Mouse (Mus musculus) limb, embryonic 15.5 days (tissue): ENCODE data around the gene Nat10. TPM values are rescaled to one million over a fixed set of nuclear protein-coding genes. Genes with fewer than 3 reads are reported as not detected.
A peak's percentile ranks its signal among the peaks of the same experiment; 100 is the strongest.

Experiments
- ATAC-seq: fragments of 200-750 bp; cut with Nextera tagmentation; 2 replicates; pipeline ENCODE4 v1.8.0; 2017; ENCODE audit warnings: low read depth, moderate TSS enrichment; ENCODE audit not compliant: insufficient number of reproducible peaks, low FRiP score, low TSS enrichment
- H3K27ac ChIP-seq: fragments of 300-500 bp; sonication (generic); 2 replicates; pipeline ENCODE4 v1.5.1; 2015; ENCODE audit warnings: moderate library complexity, mild to moderate bottlenecking, inconsistent platforms
- H3K27me3 ChIP-seq: fragments of 300-500 bp; sonication (generic); 2 replicates; pipeline ENCODE4 v1.6.1; 2015; ENCODE audit warnings: inconsistent platforms
- H3K36me3 ChIP-seq: fragments of 300-500 bp; sonication (generic); 2 replicates; pipeline ENCODE4 v1.6.1; 2015; ENCODE audit warnings: inconsistent platforms
- H3K4me1 ChIP-seq: fragments of 300-500 bp; sonication (generic); 2 replicates; pipeline ENCODE4 v1.6.1; 2015; ENCODE audit warnings: inconsistent platforms
- H3K4me2 ChIP-seq: fragments of 300-500 bp; sonication (generic); 2 replicates; pipeline ENCODE4 v1.6.1; 2015; ENCODE audit warnings: mild to moderate bottlenecking, inconsistent platforms
- H3K4me3 ChIP-seq: fragments of 300-500 bp; sonication (generic); 2 replicates; pipeline ENCODE4 v1.5.1; 2015; ENCODE audit warnings: mild to moderate bottlenecking, inconsistent platforms
- H3K9ac ChIP-seq: fragments of 300-500 bp; sonication (generic); 2 replicates; pipeline ENCODE4 v1.6.1; 2015; ENCODE audit warnings: inconsistent platforms
- H3K9me3 ChIP-seq: fragments of 300-500 bp; sonication (generic); 2 replicates; pipeline ENCODE4 v1.6.1; 2016; ENCODE audit warnings: inconsistent platforms
- WGBS: fragments of 180-500 bp; shearing (Covaris S2); methylation state at CpG from one replicate; pipeline ENCODE4 v1.1.7; 2015; 5-methylcytosine and 5-hydroxymethylcytosine counted together
- polyA plus RNA-seq: library from polyadenylated mRNA; unstranded; fragments of >200 nt; fragmentation: Nextera tagmentation; extraction: Ambion mirVana; gene quantifications from 2 replicates; pipeline ENCODE4 v1.2.1, GENCODE M21; 2015

Nat10 gene
- 23.9 and 25.2 TPM in 2 replicates for polyA plus RNA-seq

DNA sequence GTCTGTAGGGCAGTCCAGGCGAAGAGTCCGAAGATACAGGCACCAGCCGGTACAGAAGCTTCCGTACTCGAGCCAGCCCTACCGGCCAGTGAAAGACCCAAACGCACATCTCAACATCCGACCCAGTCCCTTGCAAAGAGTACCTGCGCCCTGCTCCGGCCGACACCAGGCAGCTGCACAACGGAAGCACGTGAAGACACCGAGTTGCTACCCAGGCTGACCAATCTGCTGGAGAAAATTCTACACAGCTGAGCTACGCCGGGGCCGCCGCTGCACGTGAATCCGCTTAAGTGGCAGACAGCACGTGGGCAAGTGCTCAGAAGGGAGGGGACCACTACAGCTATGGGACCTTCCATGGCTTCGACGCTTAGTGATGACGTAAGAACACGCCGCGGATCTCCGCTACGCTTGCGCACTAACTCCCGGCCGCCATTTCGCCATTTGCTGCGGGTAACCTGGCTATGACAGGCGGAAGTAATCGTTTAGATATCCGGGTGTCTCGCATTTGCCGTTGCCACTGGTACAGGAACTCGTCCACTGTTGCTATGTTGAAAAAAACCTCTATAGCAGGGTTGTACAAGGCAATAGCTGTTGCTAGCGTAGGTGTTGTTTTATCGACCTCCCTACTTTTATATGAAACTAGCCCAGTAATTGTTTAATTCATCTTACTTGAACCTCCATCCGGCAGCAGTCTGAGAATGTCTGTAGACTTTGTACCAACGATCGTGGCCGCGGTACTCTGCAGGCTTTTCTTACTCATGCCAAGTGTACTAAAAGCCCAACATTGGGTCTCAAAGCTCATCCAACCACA lies at the start of gene Nat10:
Gene Nat10, minus strand, starts transcription at position 365 of the 811 bp plus-strand sequence.
- no peaks in the 10 kb centered on the region for H3K9me3 ChIP-seq
- H3K4me3 ChIP-seq: peak within 1 kb of the TSS; percentile 81
- ATAC-seq: peak; percentile 95
- peak within 1 kb of the TSS; percentile 81 for H3K27ac ChIP-seq
- no peaks in the 10 kb centered on the region for H3K27me3 ChIP-seq
- peaks cover 9% of the 10 kb centered on the region for H3K4me1 ChIP-seq
- H3K4me2 ChIP-seq: peak within 1 kb of the TSS; percentile 75
- WGBS: under 1% methylated on average over 47 of the region's 47 CpGs
- H3K9ac ChIP-seq: peak within 1 kb of the TSS; percentile 62
- H3K36me3 ChIP-seq: peaks cover 15% of the 10 kb centered on the region

DNA sequence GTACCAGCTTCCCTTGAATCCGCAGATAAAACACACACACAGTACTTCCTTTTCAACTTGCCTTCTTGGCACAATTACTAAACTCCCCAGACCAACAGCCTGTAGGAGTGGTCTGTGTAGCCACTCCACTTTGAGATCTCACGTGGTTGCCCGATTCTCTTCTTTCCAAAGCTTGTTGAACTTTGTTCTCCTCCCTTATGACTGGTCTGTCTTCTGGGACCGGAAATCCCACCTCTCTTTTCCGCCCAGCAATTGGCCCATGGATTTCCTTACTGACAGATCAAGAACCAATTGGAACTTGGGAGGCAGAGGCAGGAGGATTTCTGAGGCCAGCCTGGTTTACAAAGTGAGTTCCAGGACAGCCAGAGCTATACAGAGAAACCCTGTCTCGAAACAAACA lies 49.3 kb upstream of the Nat10 start:
- H3K4me3 ChIP-seq: no peak overlapping the region
- WGBS: 83% methylated on average over 6 of the region's 6 CpGs
- H3K9me3 ChIP-seq: no peaks in the 10 kb centered on the region
- H3K9ac ChIP-seq: no peak overlapping the region
- H3K36me3 ChIP-seq: no peaks in the 10 kb centered on the region
- no peak overlapping the region for H3K27ac ChIP-seq
- no peak overlapping the region for H3K4me2 ChIP-seq
- ATAC-seq: no peak
- H3K4me1 ChIP-seq: no peaks in the 10 kb centered on the region
- H3K27me3 ChIP-seq: no peaks in the 10 kb centered on the region

GRCm38 (mm10) chr2:103808466-103808865 lies 47.4 kb upstream of the Nat10 start:
- Histone ChIP-seq H3K27ac (no peak overlapping the region), H3K4me3 (no peak overlapping the region), H3K4me2 (no peak overlapping the region), H3K27me3 (no peaks in the 10 kb centered on the region), H3K9me3 (no peaks in the 10 kb centered on the region), H3K4me1 (no peaks in the 10 kb centered on the region), H3K9ac (no peak overlapping the region), H3K36me3 (no peaks in the 10 kb centered on the region)
- no peak for ATAC-seq

DNA sequence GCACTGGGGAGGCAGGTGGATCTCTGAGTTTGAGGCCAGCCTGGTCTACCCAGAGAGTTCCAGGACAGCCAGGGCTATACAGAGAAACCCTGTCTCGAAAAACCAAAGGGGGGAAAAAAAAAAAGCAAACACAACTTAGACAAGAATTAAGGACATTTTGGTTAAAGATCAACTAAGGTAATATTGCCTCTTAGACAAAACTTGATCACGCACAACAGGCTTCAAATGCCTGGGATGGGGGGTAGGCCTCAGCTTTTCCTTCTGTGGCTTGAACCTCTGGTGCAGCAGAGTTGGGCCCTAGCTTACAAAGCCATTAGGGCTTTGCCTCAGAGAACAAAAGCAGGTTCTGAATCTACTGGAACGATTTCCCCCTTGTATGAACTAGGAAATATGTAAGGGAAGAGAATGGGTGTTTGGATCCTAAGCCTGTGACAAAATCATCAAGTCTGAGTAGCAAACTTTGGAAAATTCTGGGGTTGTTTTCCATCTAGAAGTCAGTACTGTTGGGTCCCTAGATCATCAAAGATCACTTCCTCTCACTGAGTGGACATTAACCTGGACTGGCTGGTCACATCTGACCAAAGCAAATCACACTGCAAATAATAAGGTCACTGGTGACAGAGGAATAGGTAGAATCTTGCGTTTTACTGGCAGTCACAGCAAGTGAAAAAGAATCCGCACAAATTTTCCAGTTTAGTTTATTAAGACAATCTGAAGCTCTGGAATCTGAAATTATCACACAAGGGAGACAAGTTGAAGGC lies 42.9 kb upstream of the Nat10 start:
- no peak for ATAC-seq
- Histone ChIP-seq H3K27me3 (no peaks in the 10 kb centered on the region), H3K4me2 (no peak overlapping the region), H3K9ac (no peak overlapping the region), H3K9me3 (no peaks in the 10 kb centered on the region), H3K4me3 (no peak overlapping the region), H3K36me3 (no peaks in the 10 kb centered on the region), H3K4me1 (no peaks in the 10 kb centered on the region), H3K27ac (no peak overlapping the region)
- 86% methylated on average over 5 of the region's 5 CpGs for WGBS

DNA sequence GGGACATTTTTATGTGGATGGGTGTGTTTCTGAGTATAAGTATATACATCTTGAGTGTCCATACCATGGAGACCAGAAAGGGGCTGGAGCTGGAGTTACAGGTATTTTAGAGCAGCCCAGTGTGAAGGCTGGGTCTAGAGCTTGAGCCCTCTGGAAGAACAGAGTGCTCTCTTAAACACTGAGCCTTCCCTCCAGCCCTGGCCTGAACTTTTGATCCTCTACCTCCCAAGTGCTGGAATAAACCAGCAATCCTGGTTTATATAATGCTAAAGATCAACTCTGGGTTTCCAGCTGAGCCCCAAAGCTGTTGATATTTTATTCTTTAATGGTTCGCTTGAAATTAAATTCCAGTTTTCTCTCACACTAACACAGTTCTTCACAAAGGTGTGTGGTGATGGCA lies 41.4 kb upstream of the Nat10 start:
- Histone ChIP-seq H3K4me1 (peaks cover 8% of the 10 kb centered on the region; the same call in 1 of the 2 replicates), H3K27me3 (no peaks in the 10 kb centered on the region), H3K4me2 (no peak overlapping the region), H3K9me3 (no peaks in the 10 kb centered on the region), H3K9ac (no peak overlapping the region), H3K36me3 (no peaks in the 10 kb centered on the region), H3K27ac (no peak overlapping the region), H3K4me3 (no peak overlapping the region)
- no peak for ATAC-seq
- 90% methylated on average over 1 of the region's 1 CpGs for WGBS

DNA sequence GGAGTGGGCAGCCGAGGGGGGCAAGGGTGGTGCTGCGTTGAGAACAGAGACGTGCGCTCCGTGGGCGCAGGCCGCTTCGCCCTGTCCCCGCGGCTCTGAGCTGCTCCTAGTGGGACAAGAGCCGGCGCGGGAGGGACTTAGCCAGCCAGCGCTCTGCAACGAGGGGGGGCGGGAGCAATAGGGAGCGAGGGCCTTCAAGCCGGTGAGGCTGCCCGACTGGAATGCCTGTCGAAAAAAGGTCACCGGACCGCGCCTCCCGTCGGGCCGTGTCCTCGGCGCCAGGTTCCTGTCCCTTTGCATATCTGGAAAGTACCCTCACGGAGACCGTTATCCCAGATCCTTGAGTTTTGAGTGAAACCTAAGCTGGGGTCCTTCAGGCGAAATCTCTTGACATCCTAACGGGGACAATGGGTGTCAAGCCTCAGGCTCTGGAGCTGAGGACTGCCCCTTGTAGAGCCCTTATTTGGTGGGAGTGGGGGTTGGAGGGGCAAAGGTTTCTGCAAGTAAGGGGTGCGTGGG lies 36.5 kb upstream of the Nat10 start, which contains the start of gene Caprin1:
Gene Caprin1, minus strand, starts transcription at position 159 of the 519 bp plus-strand sequence.
- WGBS: under 1% methylated on average over 31 of the region's 33 CpGs
- Histone ChIP-seq H3K4me3 (peak within 1 kb of the TSS; percentile 88), H3K9me3 (no peaks in the 10 kb centered on the region), H3K9ac (peak within 1 kb of the TSS; percentile 97), H3K27ac (peak within 1 kb of the TSS; percentile 100), H3K27me3 (no peaks in the 10 kb centered on the region), H3K36me3 (peaks cover 11% of the 10 kb centered on the region), H3K4me1 (peaks cover 16% of the 10 kb centered on the region), H3K4me2 (peak within 1 kb of the TSS; percentile 67)
- peak; percentile 93 for ATAC-seq

- H3K9ac ChIP-seq: peak overlapping the region; percentile 97
- WGBS: under 1% methylated on average over 48 of the region's 72 CpGs
- ATAC-seq: peak; percentile 67
These were observed 35.9 kb upstream of the Nat10 start for GRCm38 (mm10) chr2:103796861-103797466.

GRCm38 (mm10) chr2:103796211-103796860 lies 35.3 kb upstream of the Nat10 start:
- H3K27me3 ChIP-seq: no peaks in the 10 kb centered on the region
- peak overlapping the region; percentile 100 for H3K27ac ChIP-seq
- H3K4me2 ChIP-seq: peak overlapping the region; percentile 56
- ATAC-seq: peak; percentile 56
- WGBS: under 1% methylated on average over 42 of the region's 42 CpGs
- H3K36me3 ChIP-seq: peaks cover 14% of the 10 kb centered on the region
- H3K9me3 ChIP-seq: no peaks in the 10 kb centered on the region
- H3K4me3 ChIP-seq: peak overlapping the region; percentile 88
- peaks cover 16% of the 10 kb centered on the region for H3K4me1 ChIP-seq
- peak overlapping the region; percentile 97 for H3K9ac ChIP-seq

More at GRCm38 (mm10) chr2:103796861-103797466, 35.9 kb upstream of the Nat10 start:
- Histone ChIP-seq H3K4me3 (peak overlapping the region; percentile 88), H3K27me3 (no peaks in the 10 kb centered on the region), H3K4me2 (peak overlapping the region; percentile 67), H3K9me3 (no peaks in the 10 kb centered on the region), H3K27ac (peak overlapping the region; percentile 100), H3K36me3 (peaks cover 13% of the 10 kb centered on the region), H3K4me1 (peaks cover 16% of the 10 kb centered on the region)

GRCm38 (mm10) chr2:103795843-103796210 lies 34.8 kb upstream of the Nat10 start:
- Histone ChIP-seq H3K27ac (peak overlapping the region; percentile 100), H3K9ac (peak overlapping the region; percentile 97), H3K27me3 (no peaks in the 10 kb centered on the region), H3K36me3 (peaks cover 16% of the 10 kb centered on the region), H3K4me1 (peaks cover 18% of the 10 kb centered on the region), H3K4me2 (peak overlapping the region; percentile 56), H3K4me3 (peak overlapping the region; percentile 88), H3K9me3 (no peaks in the 10 kb centered on the region)
- peak; percentile 75; the same call in 1 of the 2 replicates for ATAC-seq
- WGBS: under 1% methylated on average over 11 of the region's 11 CpGs

- no peak for ATAC-seq
- Histone ChIP-seq H3K9me3 (no peaks in the 10 kb centered on the region), H3K27ac (no peak overlapping the region), H3K4me1 (peaks cover 13% of the 10 kb centered on the region), H3K9ac (no peak overlapping the region), H3K4me2 (no peak overlapping the region), H3K36me3 (peaks cover 24% of the 10 kb centered on the region), H3K4me3 (no peak overlapping the region), H3K27me3 (no peaks in the 10 kb centered on the region)
- WGBS: 85% methylated on average over 1 of the region's 1 CpGs
These were observed 30.9 kb upstream of the Nat10 start for GRCm38 (mm10) chr2:103792009-103792408.

- no peak overlapping the region for H3K4me2 ChIP-seq
- no peak overlapping the region for H3K27ac ChIP-seq
- H3K36me3 ChIP-seq: peaks cover 18% of the 10 kb centered on the region
- 86% methylated on average over 1 of the region's 1 CpGs for WGBS
- no peaks in the 10 kb centered on the region for H3K27me3 ChIP-seq
- no peak for ATAC-seq
- no peaks in the 10 kb centered on the region for H3K9me3 ChIP-seq
- no peak overlapping the region for H3K4me3 ChIP-seq
- peaks cover 3% of the 10 kb centered on the region; the same call in 1 of the 2 replicates for H3K4me1 ChIP-seq
- no peak overlapping the region for H3K9ac ChIP-seq
These were observed 24.7 kb upstream of the Nat10 start for GRCm38 (mm10) chr2:103785735-103786134.
